ENCODE assay signal across 12 mouse cellular contexts in the genomic region with DNA sequence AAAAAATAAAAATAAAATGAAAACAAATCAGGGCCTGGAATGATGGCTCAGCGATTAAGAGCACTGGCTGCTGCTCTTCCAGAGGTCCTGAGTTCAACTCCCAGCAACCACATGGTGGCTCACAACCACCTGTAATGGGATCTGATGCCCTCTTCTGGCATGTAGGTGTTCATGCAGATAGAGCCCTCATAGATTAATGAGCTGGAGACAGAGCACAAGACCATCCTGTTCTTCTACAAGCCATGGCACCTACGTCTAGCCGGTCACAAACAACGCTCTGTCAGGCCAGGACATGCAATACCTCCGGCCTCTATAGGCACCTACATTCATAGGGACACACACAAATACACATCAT. TPM values are rescaled to one million over a fixed set of nuclear protein-coding genes. Genes with fewer than 3 reads are reported as not detected.
A peak's percentile ranks its signal among the peaks of the same experiment; 100 is the strongest.
DNase-seq lines count a peak whose midpoint lies in the region; ATAC-seq and TF ChIP-seq lines count a peak whose summit lies in the region.
"Not testable (repeated sequence)": the region's sequence is repeated elsewhere in the genome, so short reads cannot be mapped to it uniquely, and the experiment has no call there.
"Had no signal": no experiment of that assay in that cellular context is flagged by ENCODE, and none has a peak within 500 bp of the region (broad histone marks: within the 10 kb centered on the region; RNA-seq: fewer than 3 reads in every experiment).

No protein-coding gene starts in this region.

- peak; percentile 16; the same call in 1 of the 2 replicates for TF ChIP-seq CTCF in heart, postnatal 0 days (IDR thresholded peaks at IDR 0.05; ENCODE audit: low read depth)
- peak; percentile 56 for TF ChIP-seq CTCF in kidney, postnatal 0 days (IDR thresholded peaks at IDR 0.05; ENCODE audit: low read depth)

- TF ChIP-seq EP300 in heart, postnatal 0 days (IDR thresholded peaks at IDR 0.05; ENCODE audit: low read depth) = not testable (repeated sequence)

- H3K9ac ChIP-seq in forebrain, embryonic 12.5 days; heart, postnatal 0 days (replicated peaks; ENCODE audit: low read depth, low read length); kidney, postnatal 0 days (ENCODE audit: low read depth, low read length); liver, embryonic 15.5 days; midbrain, embryonic 13.5 days (replicated peaks); stomach, embryonic 16.5 days (ENCODE audit: low read length): not testable (repeated sequence)

- ATAC-seq in forebrain, embryonic 12.5 days (ENCODE audit: low FRiP score); heart, postnatal 0 days (ENCODE audit: insufficient read depth, low read depth); kidney, postnatal 0 days (replicated peaks; ENCODE audit: low FRiP score, low read depth); liver, embryonic 15.5 days (ENCODE audit: insufficient read depth); midbrain, embryonic 13.5 days; stomach, embryonic 16.5 days (ENCODE audit: insufficient read depth, low FRiP score): not testable (repeated sequence)

- not testable (repeated sequence) for H3K27ac ChIP-seq in forebrain, embryonic 12.5 days; heart, postnatal 0 days (ENCODE audit: low read depth); kidney, postnatal 0 days; liver, embryonic 15.5 days (replicated peaks); midbrain, embryonic 13.5 days; stomach, embryonic 16.5 days (ENCODE audit: low read length)

- peaks cover 30% of the 10 kb centered on the region for H3K27me3 ChIP-seq in forebrain, embryonic 12.5 days
- H3K27me3 ChIP-seq in heart, postnatal 0 days (ENCODE audit: control insufficient read depth, insufficient read depth, low read length); kidney, postnatal 0 days (ENCODE audit: insufficient read depth, low read length); stomach, embryonic 16.5 days (ENCODE audit: control insufficient read depth, insufficient read depth, low read length): not testable (repeated sequence)
- H3K27me3 ChIP-seq in liver, embryonic 15.5 days = peaks cover 46% of the 10 kb centered on the region
- H3K27me3 ChIP-seq in midbrain, embryonic 13.5 days = peaks cover 36% of the 10 kb centered on the region

- H3K4me2 ChIP-seq in forebrain, embryonic 12.5 days = peak overlapping the region; percentile 64; the same call in 1 of the 2 replicates
- peak overlapping the region; percentile 75; the same call in 1 of the 2 replicates for H3K4me2 ChIP-seq in heart, postnatal 0 days (ENCODE audit: low read depth, low read length)
- H3K4me2 ChIP-seq in kidney, postnatal 0 days (ENCODE audit: low read length) = peak overlapping the region; percentile 72; the same call in 1 of the 2 replicates
- H3K4me2 ChIP-seq in liver, embryonic 15.5 days = peak overlapping the region; percentile 62; the same call in 1 of the 2 replicates
- peak overlapping the region; percentile 59; the same call in 1 of the 2 replicates for H3K4me2 ChIP-seq in midbrain, embryonic 13.5 days (replicated peaks)
- H3K4me2 ChIP-seq in stomach, embryonic 16.5 days (ENCODE audit: low read depth, low read length) = peak overlapping the region; percentile 77; the same call in 1 of the 2 replicates

- peak; percentile 68 for DNase-seq in R1 (ENCODE audit: low read depth, low spot score)
- not testable (repeated sequence) for DNase-seq in heart, postnatal 0 days (ENCODE audit: low spot score); kidney, postnatal 0 days (ENCODE audit: low spot score)

- not testable (repeated sequence) for H3K9me3 ChIP-seq in forebrain, embryonic 12.5 days; heart, postnatal 0 days (replicated peaks; ENCODE audit: control insufficient read depth, low read length); kidney, postnatal 0 days (replicated peaks; ENCODE audit: low read length); liver, embryonic 15.5 days (replicated peaks); midbrain, embryonic 13.5 days; stomach, embryonic 16.5 days (replicated peaks; ENCODE audit: control insufficient read depth, low read length)

- peaks cover 13% of the 10 kb centered on the region for H3K4me1 ChIP-seq in forebrain, embryonic 12.5 days
- H3K4me1 ChIP-seq in heart, postnatal 0 days (ENCODE audit: control insufficient read depth, insufficient read depth); kidney, postnatal 0 days (replicated peaks; ENCODE audit: insufficient read depth, low read length); stomach, embryonic 16.5 days (ENCODE audit: control insufficient read depth, insufficient read depth, low read length): not testable (repeated sequence)
- peaks cover 18% of the 10 kb centered on the region for H3K4me1 ChIP-seq in liver, embryonic 15.5 days (replicated peaks)
- H3K4me1 ChIP-seq in midbrain, embryonic 13.5 days (replicated peaks) = peaks cover 13% of the 10 kb centered on the region

- H3K4me3 ChIP-seq in forebrain, embryonic 12.5 days (replicated peaks); liver, embryonic 15.5 days (replicated peaks): not testable (repeated sequence)
- H3K4me3 ChIP-seq in heart, postnatal 0 days (ENCODE audit: low read depth, low read length) = peak overlapping the region; percentile 43; the same call in 1 of the 2 replicates
- H3K4me3 ChIP-seq in kidney, postnatal 0 days (replicated peaks; ENCODE audit: low read depth, low read length) = peak overlapping the region; percentile 37; the same call in 1 of the 2 replicates
- H3K4me3 ChIP-seq in midbrain, embryonic 13.5 days (replicated peaks) = 0 out of 2 replicates have a peak overlapping the region, but pooled peaks have one; percentile 35
- peak overlapping the region; percentile 47; the same call in 1 of the 2 replicates for H3K4me3 ChIP-seq in stomach, embryonic 16.5 days (replicated peaks; ENCODE audit: low read length)

- 65% methylated on average over 5 of the region's 5 CpGs for WGBS in forebrain, embryonic 12.5 days
- WGBS in heart, postnatal 0 days = 67% methylated on average over 5 of the region's 5 CpGs
- WGBS in kidney, postnatal 0 days = 70% methylated on average over 5 of the region's 5 CpGs
- 57% methylated on average over 5 of the region's 5 CpGs for WGBS in liver, embryonic 15.5 days (ENCODE audit: insufficient replicate concordance)
- 61% methylated on average over 5 of the region's 5 CpGs for WGBS in midbrain, embryonic 13.5 days
- WGBS in stomach, embryonic 16.5 days = 71% methylated on average over 5 of the region's 5 CpGs

- H3K36me3 ChIP-seq in forebrain, embryonic 12.5 days (replicated peaks); heart, postnatal 0 days (replicated peaks; ENCODE audit: control insufficient read depth, insufficient read depth, low read length); kidney, postnatal 0 days (ENCODE audit: insufficient read depth, low read length); liver, embryonic 15.5 days (replicated peaks); midbrain, embryonic 13.5 days; stomach, embryonic 16.5 days (ENCODE audit: control insufficient read depth, insufficient read depth, low read length): not testable (repeated sequence)

RNA-seq across cellular contexts. Expression of a gene that starts 5.4 kb away (rescaled TPM):
- polyA plus RNA-seq in forebrain, embryonic 12.5 days (2016; fragmentation: Nextera tagmentation; extraction: Ambion mirVana) = not detected in 2 replicates
- total RNA-seq in heart, postnatal 0 days (2014; rRNA removed; ENCODE audit: low replicate concordance) = not detected in 2 replicates
- not detected in 2 replicates for polyA plus RNA-seq in heart, postnatal 0 days (2015; fragmentation: Nextera tagmentation; extraction: Ambion mirVana)
- not detected in 2 replicates for polyA plus RNA-seq in kidney, postnatal 0 days (2015; fragmentation: Nextera tagmentation; extraction: Ambion mirVana)
- not detected in 2 replicates for polyA plus RNA-seq in liver, embryonic 15.5 days (2015; fragmentation: Nextera tagmentation; extraction: Ambion mirVana)
- polyA plus RNA-seq in midbrain, embryonic 13.5 days (2015; fragmentation: Nextera tagmentation; extraction: Ambion mirVana) = not detected in 2 replicates
- not detected in 2 replicates for polyA plus RNA-seq in stomach, embryonic 16.5 days (2015; fragmentation: Nextera tagmentation; extraction: Ambion mirVana)
- total RNA-seq: layer of hippocampus, postnatal 14 days had no signal
- polyA plus RNA-seq: frontal cortex, adult 2 months; hindbrain, embryonic 11.5 days; limb, embryonic 10.5 days; neural tube, embryonic 11.5 days had no signal

RNA-seq across cellular contexts. Expression of a gene that starts 5.6 kb away (rescaled TPM):
- 110 and 112 TPM in 2 replicates for polyA plus RNA-seq in forebrain, embryonic 12.5 days (2016; fragmentation: Nextera tagmentation; extraction: Ambion mirVana)
- 73.1 and 76.6 TPM in 2 replicates for total RNA-seq in heart, postnatal 0 days (2014; rRNA removed; ENCODE audit: low replicate concordance)
- polyA plus RNA-seq in heart, postnatal 0 days (2015; fragmentation: Nextera tagmentation; extraction: Ambion mirVana) = 68.6 and 71.3 TPM in 2 replicates
- 69.9 and 74.8 TPM in 2 replicates for polyA plus RNA-seq in kidney, postnatal 0 days (2015; fragmentation: Nextera tagmentation; extraction: Ambion mirVana)
- polyA plus RNA-seq in liver, embryonic 15.5 days (2015; fragmentation: Nextera tagmentation; extraction: Ambion mirVana) = 34.1 and 37.2 TPM in 2 replicates
- polyA plus RNA-seq in midbrain, embryonic 13.5 days (2015; fragmentation: Nextera tagmentation; extraction: Ambion mirVana) = 117 and 120 TPM in 2 replicates
- 71.7 and 74.6 TPM in 2 replicates for polyA plus RNA-seq in stomach, embryonic 16.5 days (2015; fragmentation: Nextera tagmentation; extraction: Ambion mirVana)
